Mouse (Mus musculus) heart, embryonic 12.5 days (tissue): Measurements from ENCODE around the gene Itm2c. TPM values are rescaled to one million over a fixed set of nuclear protein-coding genes. Genes with fewer than 3 reads are reported as not detected.

Experiments
- ATAC-seq: fragments of 200-750 bp; cut with Nextera tagmentation; 2 replicates; pipeline ENCODE4 v1.8.0; 2017; ENCODE audit warnings: moderate TSS enrichment, moderate library complexity; ENCODE audit not compliant: insufficient number of reproducible peaks, low FRiP score
- H3K27ac ChIP-seq: fragments of 300-500 bp; sonication (generic); 2 replicates; pipeline ENCODE4 v1.5.1; 2016; ENCODE audit warnings: mild to moderate bottlenecking, moderate library complexity; ENCODE audit not compliant: poor library complexity, severe bottlenecking
- H3K27me3 ChIP-seq: fragments of 300-500 bp; sonication (generic); replicated peaks from 2 replicates; pipeline ENCODE4 v1.6.1; 2016; ENCODE audit warnings: mild to moderate bottlenecking, moderate library complexity
- H3K36me3 ChIP-seq: fragments of 300-500 bp; sonication (generic); 2 replicates; pipeline ENCODE4 v1.6.1; 2016; ENCODE audit warnings: mild to moderate bottlenecking, moderate library complexity
- H3K4me1 ChIP-seq: fragments of 300-500 bp; sonication (generic); replicated peaks from 2 replicates; pipeline ENCODE4 v1.6.1; 2016; ENCODE audit warnings: mild to moderate bottlenecking
- H3K4me2 ChIP-seq: fragments of 300-500 bp; sonication (generic); 2 replicates; pipeline ENCODE4 v1.6.1; 2016; ENCODE audit warnings: mild to moderate bottlenecking, moderate library complexity
- H3K4me3 ChIP-seq: fragments of 300-500 bp; sonication (generic); 2 replicates; pipeline ENCODE4 v1.5.1; 2016; ENCODE audit warnings: mild to moderate bottlenecking
- H3K9ac ChIP-seq: fragments of 300-500 bp; sonication (generic); 2 replicates; pipeline ENCODE4 v1.6.1; 2016; ENCODE audit warnings: mild to moderate bottlenecking, moderate library complexity
- H3K9me3 ChIP-seq: fragments of 300-500 bp; sonication (generic); replicated peaks from 2 replicates; pipeline ENCODE4 v1.6.1; 2016; ENCODE audit warnings: mild to moderate bottlenecking, moderate library complexity
- WGBS: fragments of 180-500 bp; shearing (Covaris S2); methylation state at CpG from one replicate; pipeline ENCODE4 v1.1.7; 2016; 5-methylcytosine and 5-hydroxymethylcytosine counted together
- polyA plus RNA-seq: library from polyadenylated mRNA; unstranded; fragments of >200 nt; fragmentation: Nextera tagmentation; extraction: Ambion mirVana; gene quantifications from 2 replicates; pipeline ENCODE4 v1.2.1, GENCODE M21; 2016

The Itm2c gene
- polyA plus RNA-seq, 1 experiment from 2014 or later, result 261 TPM

- Histone ChIP-seq H3K9me3 (no peaks in the 10 kb centered on the region), H3K36me3 (no peaks in the 10 kb centered on the region), H3K4me3 (no peak overlapping the region), H3K27ac (no peak overlapping the region), H3K9ac (no peak overlapping the region), H3K4me1 (peaks cover 20% of the 10 kb centered on the region), H3K27me3 (no peaks in the 10 kb centered on the region), H3K4me2 (no peak overlapping the region)
- WGBS, result 47% methylated on average over 8 of the region's 8 CpGs
- ATAC-seq, result no peak
These were observed 41.2 kb downstream of the Itm2c start for GRCm38 (mm10) chr1:85935148-85935852.

GRCm38 (mm10) chr1:85936265-85936664 is 42.2 kb downstream of the Itm2c start:
- no peaks in the 10 kb centered on the region for H3K36me3 ChIP-seq
- 72% methylated on average over 6 of the region's 6 CpGs for WGBS
- no peak overlapping the region for H3K4me3 ChIP-seq
- no peak overlapping the region for H3K4me2 ChIP-seq
- H3K9ac ChIP-seq, result no peak overlapping the region
- H3K4me1 ChIP-seq, result peaks cover 20% of the 10 kb centered on the region
- H3K27me3 ChIP-seq, result no peaks in the 10 kb centered on the region
- no peaks in the 10 kb centered on the region for H3K9me3 ChIP-seq
- no peak for ATAC-seq
- no peak overlapping the region for H3K27ac ChIP-seq

GRCm38 (mm10) chr1:85937323-85937722 is 43.2 kb downstream of the Itm2c start:
- ATAC-seq, result no peak
- H3K27ac ChIP-seq, result no peak overlapping the region
- WGBS, result 64% methylated on average over 1 of the region's 1 CpGs
- no peak overlapping the region for H3K4me3 ChIP-seq
- peaks cover 20% of the 10 kb centered on the region for H3K4me1 ChIP-seq
- no peaks in the 10 kb centered on the region for H3K36me3 ChIP-seq
- no peak overlapping the region for H3K4me2 ChIP-seq
- no peaks in the 10 kb centered on the region for H3K27me3 ChIP-seq
- H3K9me3 ChIP-seq, result no peaks in the 10 kb centered on the region
- no peak overlapping the region for H3K9ac ChIP-seq

- H3K27ac ChIP-seq, result no peak overlapping the region
- no peak overlapping the region for H3K4me3 ChIP-seq
- no peak for ATAC-seq
- 61% methylated on average over 8 of the region's 8 CpGs for WGBS
- no peaks in the 10 kb centered on the region for H3K27me3 ChIP-seq
- no peaks in the 10 kb centered on the region for H3K4me1 ChIP-seq
- H3K9ac ChIP-seq, result no peak overlapping the region
- peaks cover 4% of the 10 kb centered on the region; the same call in 1 of the 2 replicates for H3K9me3 ChIP-seq
- H3K4me2 ChIP-seq, result no peak overlapping the region
- no peaks in the 10 kb centered on the region for H3K36me3 ChIP-seq
These were observed 48.2 kb downstream of the Itm2c start for GRCm38 (mm10) chr1:85942318-85942717.

GRCm38 (mm10) chr1:85949085-85949684 is 55.1 kb downstream of the Itm2c start:
- no peak overlapping the region for H3K4me2 ChIP-seq
- H3K4me1 ChIP-seq, result peaks cover 4% of the 10 kb centered on the region; the same call in 1 of the 2 replicates
- H3K27ac ChIP-seq, result no peak overlapping the region
- no peaks in the 10 kb centered on the region for H3K27me3 ChIP-seq
- H3K36me3 ChIP-seq, result no peaks in the 10 kb centered on the region
- no peak overlapping the region for H3K4me3 ChIP-seq
- ATAC-seq, result no peak
- H3K9me3 ChIP-seq, result peaks cover 4% of the 10 kb centered on the region; the same call in 1 of the 2 replicates
- 85% methylated on average over 2 of the region's 2 CpGs for WGBS
- no peak overlapping the region for H3K9ac ChIP-seq

- ATAC-seq, result no peak
These were observed 61.1 kb downstream of the Itm2c start for GRCm38 (mm10) chr1:85955150-85955549.

GRCm38 (mm10) chr1:85957290-85957689 is 63.2 kb downstream of the Itm2c start:
- Histone ChIP-seq H3K4me2 (no peak overlapping the region), H3K4me3 (no peak overlapping the region), H3K36me3 (no peaks in the 10 kb centered on the region), H3K4me1 (peaks cover 63% of the 10 kb centered on the region), H3K9ac (no peak overlapping the region), H3K9me3 (no peaks in the 10 kb centered on the region), H3K27ac (peak overlapping the region; percentile 77; the same call in 1 of the 2 replicates), H3K27me3 (no peaks in the 10 kb centered on the region)
- 41% methylated on average over 5 of the region's 5 CpGs for WGBS
- no peak for ATAC-seq

More at GRCm38 (mm10) chr1:85955150-85955549, 61.1 kb downstream of the Itm2c start:
- Histone ChIP-seq H3K27me3 (no peaks in the 10 kb centered on the region), H3K9me3 (no peaks in the 10 kb centered on the region), H3K36me3 (no peaks in the 10 kb centered on the region), H3K4me3 (no peak overlapping the region), H3K27ac (no peak overlapping the region), H3K4me2 (no peak overlapping the region), H3K4me1 (peaks cover 53% of the 10 kb centered on the region), H3K9ac (no peak overlapping the region)
- 78% methylated on average over 3 of the region's 3 CpGs for WGBS

GRCm38 (mm10) chr1:85957942-85958619 is 64.0 kb downstream of the Itm2c start:
- Histone ChIP-seq H3K9me3 (no peaks in the 10 kb centered on the region), H3K27ac (peak overlapping the region; percentile 77), H3K36me3 (no peaks in the 10 kb centered on the region), H3K9ac (no peak overlapping the region), H3K4me3 (no peak overlapping the region), H3K4me1 (peaks cover 63% of the 10 kb centered on the region), H3K27me3 (no peaks in the 10 kb centered on the region), H3K4me2 (peak overlapping the region; percentile 49)
- 44% methylated on average over 9 of the region's 9 CpGs for WGBS
- ATAC-seq, result peak; percentile 51; the same call in 1 of the 2 replicates

Other genes with a start within 250 kb of the Itm2c start
- gene Sp100, start 244.3 kb upstream of the Itm2c start, polyA plus RNA-seq, result 0.88 and 1.2 TPM in 2 replicates
- gene A630001G21Rik, start 115.6 kb upstream of the Itm2c start, polyA plus RNA-seq, result 1.3 and 1.4 TPM in 2 replicates
- 39.8 and 41.2 TPM in 2 replicates for gene Cab39, start 100.8 kb upstream of the Itm2c start, polyA plus RNA-seq
- 0.08 TPM in 1 of 2 replicates, not detected in the other for gene 4933407L21Rik, start 34.2 kb downstream of the Itm2c start, polyA plus RNA-seq
- 0.08 and 0.09 TPM in 2 replicates for gene Gpr55, start 66.7 kb downstream of the Itm2c start, polyA plus RNA-seq
- not detected in 2 replicates for gene Spata3, start 122.5 kb downstream of the Itm2c start, polyA plus RNA-seq
- 0.71 and 0.79 TPM in 2 replicates for gene 2810459M11Rik, start 151.6 kb downstream of the Itm2c start, polyA plus RNA-seq
- 154 and 159 TPM in 2 replicates for gene Psmd1, start 170.1 kb downstream of the Itm2c start, polyA plus RNA-seq
- 0.22 and 0.37 TPM in 2 replicates for gene Htr2b, start 217.7 kb downstream of the Itm2c start, polyA plus RNA-seq
- gene Gm21972, start 239.4 kb downstream of the Itm2c start, polyA plus RNA-seq, result 0.63 TPM in 1 of 2 replicates, not detected in the other